Mouse (Mus musculus): ENCODE data around the gene Dll1. TPM values are rescaled to one million over a fixed set of nuclear protein-coding genes. Genes with fewer than 3 reads are reported as not detected.

The Dll1 gene
- total and polyA plus RNA-seq, 2 experiments = 4.0 to 6.9 TPM

GRCm38 (mm10) chr17:15371967-15372835 lies 4.5 kb downstream of the Dll1 start:
- H3K79me2 ChIP-seq (ENCODE audit: control insufficient read depth, insufficient read depth, low read length) = no peaks in the 10 kb centered on the region
- no peaks in the 10 kb centered on the region for H3K27me3 ChIP-seq (ENCODE audit: control insufficient read depth, insufficient read depth, low read length)
- peaks cover 27% of the 10 kb centered on the region for H3K4me1 ChIP-seq (ENCODE audit: control insufficient read depth, insufficient read depth, low read length)
- H3K9ac ChIP-seq (ENCODE audit: low read depth, low read length) = peak overlapping the region; percentile 18; the same call in 1 of the 2 replicates
- peaks cover 6% of the 10 kb centered on the region; the same call in 1 of the 2 replicates for H3K36me3 ChIP-seq (ENCODE audit: control insufficient read depth, insufficient read depth, low read length)
- 63% methylated on average over 17 of the region's 17 CpGs for WGBS
- H3K4me3 ChIP-seq (ENCODE audit: insufficient read depth, low read depth, low read length) = no peak overlapping the region
- no peak for TF ChIP-seq CTCF (IDR thresholded peaks at IDR 0.05; ENCODE audit: low read depth, low read length)
- H3K27ac ChIP-seq (replicated peaks; ENCODE audit: insufficient read depth, low read depth, low read length) = peak overlapping the region; percentile 33
- peak; percentile 70 for DNase-seq (ENCODE audit: extremely low read depth, low read depth, low spot score)

GRCm38 (mm10) chr17:15370401-15370800 lies 6.3 kb downstream of the Dll1 start:
- no peaks in the 10 kb centered on the region for H3K27me3 ChIP-seq (ENCODE audit: control insufficient read depth, insufficient read depth, low read length)
- H3K4me1 ChIP-seq (ENCODE audit: control insufficient read depth, insufficient read depth, low read length) = peaks cover 24% of the 10 kb centered on the region
- 92% methylated on average over 14 of the region's 14 CpGs for WGBS
- H3K4me3 ChIP-seq (ENCODE audit: insufficient read depth, low read depth, low read length) = no peak overlapping the region
- peaks cover 11% of the 10 kb centered on the region for H3K36me3 ChIP-seq (ENCODE audit: control insufficient read depth, insufficient read depth, low read length)
- no peak for DNase-seq (ENCODE audit: extremely low read depth, low read depth, low spot score)
- no peaks in the 10 kb centered on the region for H3K79me2 ChIP-seq (ENCODE audit: control insufficient read depth, insufficient read depth, low read length)
- H3K9ac ChIP-seq (ENCODE audit: low read depth, low read length) = no peak overlapping the region
- no peak overlapping the region for H3K27ac ChIP-seq (replicated peaks; ENCODE audit: insufficient read depth, low read depth, low read length)
- TF ChIP-seq POLR2A (IDR thresholded peaks at IDR 0.05; ENCODE audit: extremely low read depth, insufficient read depth, low read length) (no peak), CTCF (IDR thresholded peaks at IDR 0.05; ENCODE audit: low read depth, low read length) (no peak)

GRCm38 (mm10) chr17:15365650-15366049 lies 11.0 kb downstream of the Dll1 start:
- DNase-seq (ENCODE audit: extremely low read depth, low read depth, low spot score) = no peak
- Histone ChIP-seq H3K4me3 (ENCODE audit: insufficient read depth, low read depth, low read length) (no peak overlapping the region), H3K27me3 (ENCODE audit: control insufficient read depth, insufficient read depth, low read length) (peaks cover 3% of the 10 kb centered on the region; the same call in 1 of the 2 replicates), H3K27ac (replicated peaks; ENCODE audit: insufficient read depth, low read depth, low read length) (no peak overlapping the region), H3K79me2 (ENCODE audit: control insufficient read depth, insufficient read depth, low read length) (no peaks in the 10 kb centered on the region), H3K4me1 (ENCODE audit: control insufficient read depth, insufficient read depth, low read length) (no peaks in the 10 kb centered on the region), H3K36me3 (ENCODE audit: control insufficient read depth, insufficient read depth, low read length) (peaks cover 11% of the 10 kb centered on the region), H3K9ac (ENCODE audit: low read depth, low read length) (no peak overlapping the region)
- TF ChIP-seq POLR2A (IDR thresholded peaks at IDR 0.05; ENCODE audit: extremely low read depth, insufficient read depth, low read length) (no peak), CTCF (IDR thresholded peaks at IDR 0.05; ENCODE audit: low read depth, low read length) (no peak)
- WGBS = 85% methylated on average over 5 of the region's 5 CpGs

- TF ChIP-seq POLR2A (IDR thresholded peaks at IDR 0.05; ENCODE audit: extremely low read depth, insufficient read depth, low read length) = no peak
- TF ChIP-seq CTCF (IDR thresholded peaks at IDR 0.05; ENCODE audit: low read depth, low read length) = no peak
- Histone ChIP-seq H3K27ac (replicated peaks; ENCODE audit: insufficient read depth, low read depth, low read length) (no peak overlapping the region), H3K9ac (ENCODE audit: low read depth, low read length) (no peak overlapping the region), H3K79me2 (ENCODE audit: control insufficient read depth, insufficient read depth, low read length) (no peaks in the 10 kb centered on the region), H3K4me1 (ENCODE audit: control insufficient read depth, insufficient read depth, low read length) (no peaks in the 10 kb centered on the region), H3K27me3 (ENCODE audit: control insufficient read depth, insufficient read depth, low read length) (peaks cover 3% of the 10 kb centered on the region; the same call in 1 of the 2 replicates), H3K4me3 (ENCODE audit: insufficient read depth, low read depth, low read length) (no peak overlapping the region), H3K36me3 (ENCODE audit: control insufficient read depth, insufficient read depth, low read length) (peaks cover 11% of the 10 kb centered on the region)
- WGBS = 62% methylated on average over 3 of the region's 3 CpGs
- peak; percentile 23 for DNase-seq (ENCODE audit: extremely low read depth, low read depth, low spot score)
These were observed 13.0 kb downstream of the Dll1 start for GRCm38 (mm10) chr17:15363656-15364055.

GRCm38 (mm10) chr17:15357071-15357470 lies 19.6 kb downstream of the Dll1 start:
- WGBS = 71% methylated on average over 3 of the region's 3 CpGs
- Histone ChIP-seq H3K27ac (replicated peaks; ENCODE audit: insufficient read depth, low read depth, low read length) (no peak overlapping the region), H3K79me2 (ENCODE audit: control insufficient read depth, insufficient read depth, low read length) (no peaks in the 10 kb centered on the region), H3K9ac (ENCODE audit: low read depth, low read length) (no peak overlapping the region), H3K4me3 (ENCODE audit: insufficient read depth, low read depth, low read length) (no peak overlapping the region), H3K4me1 (ENCODE audit: control insufficient read depth, insufficient read depth, low read length) (peaks cover 3% of the 10 kb centered on the region), H3K27me3 (ENCODE audit: control insufficient read depth, insufficient read depth, low read length) (peaks cover 19% of the 10 kb centered on the region), H3K36me3 (ENCODE audit: control insufficient read depth, insufficient read depth, low read length) (no peaks in the 10 kb centered on the region)
- DNase-seq (ENCODE audit: extremely low read depth, low read depth, low spot score) = no peak
- TF ChIP-seq POLR2A (IDR thresholded peaks at IDR 0.05; ENCODE audit: extremely low read depth, insufficient read depth, low read length) = no peak
- no peak for TF ChIP-seq CTCF (IDR thresholded peaks at IDR 0.05; ENCODE audit: low read depth, low read length)

GRCm38 (mm10) chr17:15356526-15356925 lies 20.1 kb downstream of the Dll1 start:
- no peak overlapping the region for H3K4me3 ChIP-seq (ENCODE audit: insufficient read depth, low read depth, low read length)

More at GRCm38 (mm10) chr17:15356526-15356925, 20.1 kb downstream of the Dll1 start:
- no peaks in the 10 kb centered on the region for H3K79me2 ChIP-seq (ENCODE audit: control insufficient read depth, insufficient read depth, low read length)
- TF ChIP-seq POLR2A (IDR thresholded peaks at IDR 0.05; ENCODE audit: extremely low read depth, insufficient read depth, low read length) (no peak), CTCF (IDR thresholded peaks at IDR 0.05; ENCODE audit: low read depth, low read length) (no peak)
- 42% methylated on average over 5 of the region's 5 CpGs for WGBS
- H3K9ac ChIP-seq (ENCODE audit: low read depth, low read length) = no peak overlapping the region
- DNase-seq (ENCODE audit: extremely low read depth, low read depth, low spot score) = peak; percentile 56
- H3K27me3 ChIP-seq (ENCODE audit: control insufficient read depth, insufficient read depth, low read length) = peaks cover 25% of the 10 kb centered on the region
- peaks cover 3% of the 10 kb centered on the region for H3K4me1 ChIP-seq (ENCODE audit: control insufficient read depth, insufficient read depth, low read length)
- H3K36me3 ChIP-seq (ENCODE audit: control insufficient read depth, insufficient read depth, low read length) = no peaks in the 10 kb centered on the region
- H3K27ac ChIP-seq (replicated peaks; ENCODE audit: insufficient read depth, low read depth, low read length) = no peak overlapping the region
